Mouse (Mus musculus) MEL-GATA-1-ER (cell line): ENCODE data around the gene Mrpl48.
A peak's percentile ranks its signal among the peaks of the same experiment; 100 is the strongest.

Experiments used
- DNase-seq: peaks from one replicate; pipeline ENCODE4 v3.0.0-alpha.2; 2012; ENCODE audit warnings: low read depth; ENCODE audit errors: extremely low read depth

The Mrpl48 gene

DNA sequence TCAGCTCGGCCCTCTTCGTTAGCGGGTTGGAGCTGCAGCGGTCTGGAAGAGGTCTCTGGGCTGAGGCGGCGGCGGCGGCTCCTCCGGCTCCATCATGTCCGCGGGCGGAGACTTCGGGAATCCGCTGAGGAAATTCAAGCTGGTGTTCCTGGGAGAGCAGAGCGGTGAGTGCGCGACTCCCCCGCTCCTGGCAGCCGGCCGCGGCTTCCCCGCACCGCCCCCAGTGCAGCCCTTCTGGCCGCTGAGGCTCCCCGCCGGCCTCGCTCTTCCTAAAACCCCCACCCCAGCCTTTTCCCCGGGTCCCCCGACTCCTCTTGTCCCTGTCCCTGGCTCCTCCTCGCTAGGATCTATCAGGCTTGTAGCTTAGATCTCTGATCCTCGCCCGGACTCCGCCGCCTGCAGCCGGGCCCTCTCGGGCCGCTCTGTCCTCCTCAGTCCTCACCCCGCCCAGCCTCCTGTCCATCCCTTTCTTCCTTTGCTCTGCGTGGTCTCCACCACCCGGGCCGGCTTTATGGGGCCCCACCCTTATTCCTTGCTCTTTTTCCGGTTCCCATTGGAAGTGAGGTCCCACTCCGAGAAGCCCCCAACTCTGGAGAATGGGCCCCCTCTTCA, at the start of gene Mrpl48:
Gene Mrpl48, minus strand, starts transcription at position 172 of the 612 bp plus-strand sequence.
- DNase-seq, result no peak

DNA sequence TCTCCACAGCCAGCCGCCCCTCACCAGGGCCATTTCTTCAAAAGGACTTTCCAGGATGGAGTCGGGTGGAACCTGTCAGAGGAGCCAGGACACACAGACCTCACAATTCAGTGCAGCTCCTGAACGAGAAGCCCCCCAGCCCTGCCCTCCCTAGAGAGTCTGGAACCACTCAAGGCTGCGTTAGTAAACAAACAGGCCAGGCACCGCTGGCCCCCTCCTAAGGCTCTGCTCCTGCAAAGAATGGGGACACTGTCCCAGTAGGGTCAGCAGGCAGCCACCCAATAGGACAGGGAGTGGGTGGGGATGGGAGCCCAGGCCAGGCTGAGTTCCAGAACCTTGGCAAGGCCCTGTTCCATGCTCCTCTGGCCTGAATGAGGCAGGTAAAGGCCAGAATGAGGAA, 48.6 kb upstream of the Mrpl48 start:
- no peak for DNase-seq

DNA sequence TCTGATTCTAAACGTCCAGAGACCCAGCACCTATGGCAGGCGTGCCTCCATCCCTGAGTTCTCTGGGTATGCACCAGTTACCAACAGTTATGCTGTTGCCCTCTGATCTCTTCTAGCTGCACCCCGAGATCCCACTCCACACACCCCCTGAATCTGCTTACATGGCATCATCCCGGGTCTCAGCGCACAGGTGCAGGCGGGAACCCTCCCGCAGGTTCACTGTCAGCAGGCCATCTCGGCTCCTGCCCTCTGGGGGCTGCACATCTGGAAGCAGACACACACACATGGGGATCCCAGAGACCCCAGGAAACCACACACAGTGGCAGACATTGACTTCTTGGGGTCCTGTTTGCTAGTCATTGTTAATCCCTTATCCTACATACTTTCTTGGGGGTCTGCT, 46.3 kb upstream of the Mrpl48 start:
- DNase-seq, result no peak

DNA sequence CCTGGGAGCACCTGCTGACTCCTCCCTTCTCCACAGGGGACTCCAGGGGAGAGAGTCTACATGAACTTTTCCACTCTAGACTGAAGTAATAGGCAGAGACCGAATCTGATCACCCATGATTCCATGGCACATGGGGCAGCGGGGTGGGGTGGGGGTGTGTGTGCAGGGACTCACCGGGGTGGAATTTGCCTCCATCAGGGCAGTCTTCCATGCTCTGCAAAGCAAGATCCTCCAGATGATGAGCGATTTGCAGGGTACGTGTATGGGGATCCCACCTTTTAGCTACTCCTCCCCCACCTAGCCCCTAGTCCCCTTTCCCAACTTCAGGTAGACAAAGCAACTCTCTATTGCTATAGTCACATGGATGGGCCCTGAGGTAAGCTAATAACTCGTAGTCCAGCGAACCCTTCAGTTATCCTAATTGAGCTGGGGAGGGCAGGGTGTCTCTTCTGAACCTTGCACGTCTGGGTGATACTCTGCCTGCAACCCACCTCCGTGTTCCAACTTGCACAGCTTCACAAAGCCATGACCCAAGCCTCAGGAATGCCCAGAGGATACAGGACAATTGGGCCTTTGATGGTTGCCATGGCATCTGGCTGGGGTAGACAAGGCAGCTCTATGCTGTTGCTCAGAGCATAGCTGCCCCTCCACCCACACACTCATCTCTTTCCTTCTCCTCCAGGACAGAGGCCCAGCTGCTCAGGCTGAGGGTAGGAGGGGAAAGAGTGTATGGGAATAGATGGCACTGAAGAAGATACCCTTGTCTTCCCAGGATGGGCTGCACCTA, 45.6 kb upstream of the Mrpl48 start:
- no peak for DNase-seq

DNA sequence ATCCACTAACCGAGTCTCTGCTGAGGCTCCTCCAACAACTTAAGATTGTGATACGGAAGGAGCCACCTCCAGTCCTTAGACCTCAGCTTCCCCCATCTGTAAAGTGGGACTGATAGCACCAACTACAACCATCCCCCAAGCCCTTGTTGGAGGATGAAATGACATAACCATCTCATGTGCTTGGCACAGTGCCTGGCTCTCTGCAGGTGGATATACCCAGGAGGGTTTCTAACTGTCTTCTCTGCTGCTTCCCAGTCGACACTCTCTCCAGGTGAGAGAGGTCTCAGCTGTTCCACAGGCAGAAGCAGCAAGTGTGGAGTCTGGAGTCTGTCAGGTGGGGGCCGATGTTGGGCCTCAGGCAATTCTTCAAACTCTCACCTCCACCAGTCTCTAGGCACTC, 42.9 kb upstream of the Mrpl48 start:
- no peak for DNase-seq

DNA sequence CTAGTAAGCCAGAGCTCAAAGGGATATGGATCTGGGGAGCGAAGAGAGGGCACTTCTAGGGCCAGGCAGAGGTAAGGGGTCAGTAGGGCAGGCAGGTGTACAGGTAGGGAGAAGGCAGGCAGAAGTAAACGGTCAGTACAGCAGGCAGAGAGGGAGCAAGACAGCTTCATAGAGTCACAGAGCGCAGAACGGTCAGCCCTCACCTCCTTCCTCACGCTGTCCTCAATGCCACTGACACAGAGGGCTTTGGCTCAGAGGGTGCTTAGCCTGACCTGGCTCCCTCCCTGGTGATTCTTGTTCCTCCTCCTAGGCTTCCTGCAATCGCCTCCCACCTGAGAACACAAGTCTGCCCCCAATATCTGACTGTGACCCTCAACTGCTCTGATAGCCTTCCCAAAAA, 42.3 kb upstream of the Mrpl48 start:
- DNase-seq, result no peak

DNA sequence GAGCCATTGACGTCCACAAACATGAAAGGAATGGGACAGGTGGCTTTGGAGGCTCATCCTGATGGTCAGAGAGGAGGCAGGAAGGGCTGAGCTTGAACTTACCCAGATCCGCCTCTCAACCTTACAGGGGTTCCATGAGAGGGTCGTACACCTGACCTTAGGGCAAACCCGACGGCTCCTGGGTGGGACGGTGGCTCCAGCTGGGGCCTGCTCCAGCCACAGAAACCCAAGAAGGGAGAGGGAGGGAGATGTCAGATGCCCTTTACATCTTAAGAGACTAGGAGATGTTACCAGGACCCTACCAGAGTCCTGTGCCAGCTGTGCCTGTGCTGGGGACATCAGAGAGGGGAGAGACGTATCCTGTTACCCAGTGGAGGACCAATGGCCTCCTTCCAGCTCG, 41.7 kb upstream of the Mrpl48 start:
- DNase-seq, result no peak

DNA sequence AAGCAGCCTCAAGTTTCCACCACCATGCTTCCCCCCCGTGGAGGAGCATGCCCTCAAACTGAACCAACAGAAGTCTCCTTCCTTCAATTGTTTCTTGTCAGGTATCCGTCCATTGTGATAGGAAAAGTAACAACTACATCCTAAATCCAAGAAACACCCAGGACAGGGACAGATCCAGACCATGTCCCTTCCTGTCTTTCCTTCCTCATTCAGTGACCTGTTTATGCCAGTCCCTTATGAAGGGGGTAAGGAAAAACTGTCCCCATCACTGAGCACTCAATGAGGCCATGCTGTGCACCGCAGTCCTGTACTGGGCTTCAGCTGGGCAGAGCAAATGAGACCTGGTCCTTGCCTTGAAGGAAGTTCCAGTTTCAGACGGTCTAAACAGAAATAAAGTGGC, 41.0 kb upstream of the Mrpl48 start:
- no peak for DNase-seq

DNA sequence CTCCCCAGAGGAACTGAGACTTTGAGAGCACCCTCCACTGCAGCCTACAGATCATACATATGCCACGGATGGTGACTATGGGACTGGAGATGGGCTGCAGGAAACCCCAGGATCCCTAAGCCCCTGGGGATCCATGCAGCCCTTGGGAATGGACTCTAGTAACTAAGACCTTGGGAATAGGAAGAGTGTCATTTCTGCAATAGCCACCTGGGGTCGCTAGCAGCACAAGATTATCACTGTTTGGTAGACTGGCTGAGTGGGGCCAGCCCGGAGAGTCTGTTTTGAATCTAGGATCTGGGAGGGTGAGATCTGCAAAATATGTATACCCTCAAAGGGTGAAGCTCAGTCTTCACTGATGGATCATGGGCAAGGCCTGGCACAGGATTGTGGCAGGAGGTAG, 37.0 kb upstream of the Mrpl48 start:
- peak; percentile 27 for DNase-seq

DNA sequence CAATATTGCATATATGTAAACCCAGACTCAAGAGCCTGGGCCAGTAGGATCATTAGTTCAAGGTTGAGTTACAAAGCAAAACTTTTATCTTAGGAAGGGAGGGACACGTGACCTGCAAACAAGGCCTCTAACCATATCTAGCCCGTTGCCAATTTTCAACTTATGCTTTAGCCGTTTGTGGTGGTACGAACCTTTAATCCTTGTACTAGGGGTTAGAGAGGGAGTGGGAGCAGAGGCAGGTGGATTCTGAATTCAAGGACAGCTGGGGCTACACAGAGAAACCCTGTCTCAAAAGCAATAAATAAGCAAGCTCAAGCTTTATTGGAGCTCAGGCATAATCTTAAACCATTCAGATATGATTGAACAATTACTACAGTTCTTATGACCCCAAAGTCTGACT, 34.3 kb upstream of the Mrpl48 start:
- no peak for DNase-seq

DNA sequence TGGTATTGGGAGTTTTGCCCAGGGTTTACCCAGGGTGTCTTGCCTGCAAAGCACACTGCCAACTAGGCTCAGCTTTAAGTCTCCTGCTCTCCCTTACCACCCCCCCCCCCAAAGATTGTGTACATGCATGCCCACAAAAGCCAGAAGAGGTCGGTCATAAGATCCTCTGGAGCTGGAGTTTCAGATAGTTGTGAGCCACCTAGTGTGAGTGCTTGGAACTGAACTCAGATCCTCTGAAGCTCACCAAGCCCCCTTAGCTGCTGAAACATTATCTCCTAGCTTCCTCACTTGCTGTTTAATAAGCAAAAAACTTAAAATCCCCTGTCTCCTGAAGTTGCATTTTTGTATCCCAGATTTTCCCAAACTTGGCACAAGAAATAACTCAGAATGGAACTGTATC, 29.6 kb upstream of the Mrpl48 start:
- DNase-seq, result peak; percentile 20

DNA sequence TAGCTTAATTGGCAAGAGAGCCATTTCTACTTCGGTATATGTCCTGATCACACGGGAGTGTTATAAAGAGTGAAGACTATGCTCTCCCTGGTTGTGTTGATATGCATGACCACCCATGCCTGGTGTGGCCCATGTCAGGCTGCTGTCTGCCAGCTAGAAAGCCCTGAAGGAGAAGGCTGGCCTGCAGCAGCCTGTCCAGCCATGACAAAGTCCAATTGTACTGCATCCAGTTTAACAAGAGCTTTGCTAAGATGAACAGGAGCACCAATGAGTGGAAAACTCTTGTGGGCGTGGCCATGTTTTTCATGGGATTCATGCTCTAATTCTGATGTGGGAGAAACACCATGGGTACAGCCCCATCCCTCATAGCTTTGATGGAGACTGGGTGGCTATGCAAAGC, 16.4 kb upstream of the Mrpl48 start:
- no peak for DNase-seq

DNA sequence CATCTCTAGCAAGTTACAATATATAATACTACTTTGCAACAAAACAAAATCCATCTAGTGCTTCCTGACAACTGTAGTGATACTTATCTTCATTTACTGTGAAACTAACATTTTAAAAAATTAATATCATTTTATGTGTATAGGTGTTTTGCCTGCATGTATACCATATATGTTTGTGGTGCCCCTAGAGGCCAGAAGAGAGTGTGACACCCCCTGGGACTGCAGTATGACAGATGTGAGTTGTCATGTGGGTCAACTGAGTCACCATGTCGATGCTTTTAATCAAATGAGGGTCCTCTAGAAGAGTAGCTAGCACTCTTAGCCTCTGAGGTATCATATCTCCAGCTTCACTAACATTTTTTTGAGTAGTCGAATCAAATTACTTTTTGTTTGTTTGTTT, 14.2 kb upstream of the Mrpl48 start:
- DNase-seq, result no peak

DNA sequence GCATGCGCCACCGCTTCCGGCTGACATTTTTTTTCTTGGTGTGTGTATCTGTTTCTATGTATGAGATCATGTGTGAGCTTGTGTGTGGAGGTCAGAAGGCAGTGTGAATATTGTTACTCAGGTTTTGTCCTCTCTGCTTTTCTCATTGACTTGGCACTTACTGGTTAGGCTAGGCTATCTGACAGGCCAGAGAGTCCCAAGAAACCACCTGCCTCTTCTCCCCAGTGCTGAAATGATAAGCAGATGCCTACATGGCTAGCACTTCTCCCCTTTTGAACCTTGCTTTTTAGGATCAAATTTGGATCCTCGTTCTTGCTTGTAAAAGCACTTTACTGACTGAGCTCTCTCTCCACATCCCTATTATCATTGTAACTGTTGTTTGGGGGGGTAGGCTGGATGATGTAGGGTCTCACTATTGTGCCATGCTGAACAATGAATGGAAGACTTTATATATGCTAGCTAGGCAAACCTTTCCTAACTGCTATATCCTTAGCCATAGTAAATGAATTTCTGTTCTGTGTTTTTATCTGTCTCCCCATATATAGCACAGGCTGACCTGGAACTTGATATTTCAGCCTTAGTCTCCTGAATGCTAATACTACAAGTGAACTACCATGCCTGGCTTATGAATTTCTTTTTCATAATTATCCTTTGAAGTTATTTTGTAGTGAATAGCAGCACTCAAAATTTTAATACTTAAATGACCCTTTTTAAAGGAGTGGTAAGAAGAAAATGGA, 8.2 kb upstream of the Mrpl48 start:
- DNase-seq, result peak; percentile 51

DNA sequence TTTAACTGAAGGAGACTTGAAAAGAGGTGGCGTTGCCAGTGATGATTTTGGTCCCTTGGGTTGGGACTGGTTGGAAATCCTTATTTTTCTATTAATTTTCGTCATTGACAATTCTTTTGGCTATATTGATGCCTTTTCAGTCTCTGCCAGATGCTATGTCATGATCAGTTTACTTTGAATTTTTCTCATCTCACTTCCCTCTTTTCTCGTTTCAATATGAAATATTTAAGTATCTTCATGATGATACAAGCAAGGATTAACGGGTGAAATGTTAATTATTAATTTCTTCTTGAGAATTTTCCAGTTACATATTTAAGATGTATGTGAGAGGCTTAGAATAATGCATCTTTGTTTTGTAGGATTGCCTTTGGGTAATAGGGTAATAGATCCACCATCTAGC, 809 bp upstream of the Mrpl48 start:
- DNase-seq, result no peak

DNA sequence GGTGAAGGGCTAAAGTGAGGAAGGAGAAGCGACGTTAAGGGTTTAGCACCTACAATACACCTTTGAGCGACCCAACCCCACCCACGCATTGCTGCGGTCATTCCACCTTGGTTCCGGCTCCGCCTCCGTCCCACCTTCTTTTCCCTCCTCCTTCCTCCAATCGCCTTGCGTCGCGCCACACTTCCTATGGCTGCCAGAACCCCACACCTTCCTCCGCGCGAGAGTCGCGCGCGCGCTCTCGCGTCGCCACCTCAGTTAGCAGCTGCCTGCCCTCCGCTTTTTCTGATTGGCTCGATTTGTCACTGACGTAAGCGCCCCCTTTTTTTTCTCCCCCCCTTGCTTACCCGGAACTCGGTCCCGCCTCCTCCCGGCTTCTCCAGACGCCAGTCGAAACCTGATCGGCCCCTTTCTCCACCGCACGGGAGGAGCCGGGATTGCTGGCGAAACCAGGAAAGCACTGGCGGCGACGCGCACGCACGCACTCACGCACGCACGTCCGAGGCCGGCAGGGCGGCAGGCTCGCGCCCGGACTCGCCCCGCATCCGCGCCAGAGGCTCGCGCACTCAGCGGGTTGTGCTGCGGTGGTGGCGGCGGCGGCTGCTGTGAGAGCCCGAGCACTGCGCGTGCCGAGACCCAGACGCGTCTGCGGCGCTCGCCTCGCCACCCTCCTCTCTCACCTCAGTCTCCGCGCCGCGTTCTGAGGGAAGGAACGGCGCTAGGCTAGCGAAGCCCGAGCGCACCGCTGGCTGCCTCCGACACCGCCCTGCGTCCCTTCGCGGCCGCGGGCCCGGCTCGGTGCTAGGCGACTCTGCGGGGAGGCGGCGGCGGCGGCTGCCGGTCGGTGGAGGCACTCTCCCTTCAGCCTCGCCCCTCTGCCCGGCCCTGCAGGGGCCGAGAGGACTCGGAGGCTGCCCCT, 629 bp downstream of the Mrpl48 start, which contains the start of gene Rab6a:
Gene Rab6a, plus strand, starts transcription at position 197 of the 916 bp plus-strand sequence.
- DNase-seq, result peak; percentile 96

DNA sequence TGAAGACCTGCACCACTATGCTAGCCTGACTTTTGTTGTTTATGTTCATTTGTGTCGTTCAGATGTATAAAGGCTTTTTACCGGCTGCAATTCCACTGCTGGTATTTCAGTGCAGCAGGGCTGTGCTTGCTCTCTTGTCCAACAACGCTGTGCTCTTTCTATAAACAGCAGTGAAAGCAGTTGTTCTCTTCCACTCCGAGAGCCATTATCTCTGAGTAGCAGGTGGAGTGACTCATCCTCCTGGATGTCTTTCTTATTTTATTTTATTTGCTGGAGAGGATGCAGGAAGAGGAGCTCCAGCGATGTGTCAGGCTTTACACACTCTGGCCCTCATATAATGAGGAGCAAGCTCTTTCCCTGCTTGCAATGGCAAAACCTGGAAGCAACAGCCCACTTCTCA, 7.9 kb downstream of the Mrpl48 start:
- DNase-seq, result peak; percentile 64

DNA sequence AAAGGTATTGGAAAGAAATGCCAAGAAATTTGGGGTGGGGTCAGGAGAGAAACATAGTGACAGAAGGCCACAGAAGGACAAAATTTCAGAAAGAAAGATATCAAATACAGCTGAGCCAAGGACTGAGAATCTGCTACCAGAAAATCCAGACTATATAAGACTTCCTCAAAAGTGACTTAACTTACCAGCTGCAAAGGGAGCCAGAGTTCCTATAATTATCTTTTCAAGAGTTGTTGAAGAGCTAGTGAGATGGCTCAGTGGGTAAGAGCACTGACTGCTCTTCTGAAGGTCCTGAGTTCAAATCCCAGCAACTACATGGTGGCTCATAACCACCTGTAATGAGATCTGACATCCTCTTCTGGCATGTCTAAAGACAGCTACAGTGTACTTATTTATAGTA, 14.8 kb downstream of the Mrpl48 start:
- DNase-seq, result peak; percentile 81

DNA sequence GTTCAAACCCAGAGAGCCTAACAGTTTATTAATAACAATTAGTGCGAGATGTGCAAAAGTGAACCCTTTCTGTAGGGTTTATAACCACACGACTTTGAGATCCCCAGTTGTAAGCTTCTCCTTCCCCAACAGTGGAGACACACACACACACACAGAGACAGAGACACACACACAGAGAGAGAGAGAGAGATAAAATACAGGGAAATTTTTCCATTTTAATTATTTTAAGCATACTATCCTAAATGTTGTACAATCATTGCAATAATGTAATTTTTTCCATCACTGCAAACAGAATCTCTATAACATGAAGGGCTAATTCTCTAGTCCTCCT, 16.6 kb downstream of the Mrpl48 start:
- no peak for DNase-seq

DNA sequence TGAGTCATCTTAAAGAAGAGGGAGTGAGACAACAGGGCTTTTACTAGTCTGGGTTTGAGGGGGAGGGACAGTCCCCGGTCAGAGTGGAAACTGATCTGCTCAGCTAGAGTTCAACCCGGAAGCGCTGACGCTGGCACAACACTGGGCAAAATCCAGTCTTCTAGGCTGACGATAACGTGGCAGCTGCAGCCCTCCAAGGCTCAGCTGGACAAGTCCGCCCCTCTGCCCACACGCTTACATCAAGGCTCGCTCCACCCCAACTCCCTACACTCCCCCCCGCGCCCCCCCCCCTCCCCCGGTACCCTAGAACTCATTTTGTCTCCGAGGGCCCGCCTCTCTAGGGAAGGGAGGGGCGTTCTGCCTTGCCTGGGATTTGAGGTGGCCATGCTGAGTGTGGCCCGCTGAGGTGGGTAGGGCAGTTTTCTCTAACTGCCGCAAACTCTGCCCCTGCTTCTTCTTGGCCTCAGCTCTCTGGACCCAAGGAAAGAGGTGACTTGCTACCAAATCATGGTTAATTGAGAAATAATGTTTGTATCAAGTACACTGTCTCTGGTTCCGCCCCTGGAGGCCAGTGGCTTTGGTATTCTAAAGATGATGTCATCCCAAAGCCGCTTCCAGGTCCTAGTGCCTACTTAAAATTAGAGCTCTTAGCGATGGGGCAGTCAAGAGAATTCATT, 17.1 kb downstream of the Mrpl48 start:
- peak; percentile 82 for DNase-seq

DNA sequence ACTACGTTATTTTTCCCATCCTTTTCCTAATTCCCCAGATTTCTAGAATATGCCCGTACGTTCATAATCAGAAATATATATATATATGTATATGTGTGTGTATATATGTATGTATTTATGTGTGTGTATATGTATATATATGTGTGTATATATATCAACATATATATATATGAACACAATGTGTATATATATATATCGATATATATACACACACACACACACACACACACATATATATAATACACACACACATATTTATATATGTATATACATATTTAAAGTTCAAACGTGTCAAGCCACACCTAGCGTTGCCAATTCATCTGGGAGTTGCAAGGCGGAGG, 17.6 kb downstream of the Mrpl48 start:
- no peak for DNase-seq
